Mouse (Mus musculus): Measurements from ENCODE around the gene Ankrd27. TPM values are rescaled to one million over a fixed set of nuclear protein-coding genes. Genes with fewer than 3 reads are reported as not detected.

Gene Ankrd27
- polyA plus RNA-seq, 1 experiment from 2014 or later, result 32.4 TPM

- 70% methylated on average over 5 of the region's 5 CpGs for WGBS
- no peak overlapping the region for H3K27ac ChIP-seq (ENCODE audit: low read length)
- no peak for ATAC-seq
- no peak overlapping the region for H3K9ac ChIP-seq (ENCODE audit: low read depth, low read length)
- H3K27me3 ChIP-seq (replicated peaks; ENCODE audit: control insufficient read depth, insufficient read depth, low read length), result peaks cover 24% of the 10 kb centered on the region
- H3K4me2 ChIP-seq (ENCODE audit: low read depth, low read length), result no peak overlapping the region
- H3K4me1 ChIP-seq (ENCODE audit: control insufficient read depth, insufficient read depth, low read length), result peaks cover 11% of the 10 kb centered on the region
- no peaks in the 10 kb centered on the region for H3K36me3 ChIP-seq (ENCODE audit: control insufficient read depth, insufficient read depth, low read length)
- no peak overlapping the region for H3K4me3 ChIP-seq (ENCODE audit: low read length)
- no peaks in the 10 kb centered on the region for H3K9me3 ChIP-seq (ENCODE audit: control insufficient read depth, low read length)
Measured at GRCm38 (mm10) chr7:35582719-35583118, 3.3 kb upstream of the Ankrd27 start.

DNA sequence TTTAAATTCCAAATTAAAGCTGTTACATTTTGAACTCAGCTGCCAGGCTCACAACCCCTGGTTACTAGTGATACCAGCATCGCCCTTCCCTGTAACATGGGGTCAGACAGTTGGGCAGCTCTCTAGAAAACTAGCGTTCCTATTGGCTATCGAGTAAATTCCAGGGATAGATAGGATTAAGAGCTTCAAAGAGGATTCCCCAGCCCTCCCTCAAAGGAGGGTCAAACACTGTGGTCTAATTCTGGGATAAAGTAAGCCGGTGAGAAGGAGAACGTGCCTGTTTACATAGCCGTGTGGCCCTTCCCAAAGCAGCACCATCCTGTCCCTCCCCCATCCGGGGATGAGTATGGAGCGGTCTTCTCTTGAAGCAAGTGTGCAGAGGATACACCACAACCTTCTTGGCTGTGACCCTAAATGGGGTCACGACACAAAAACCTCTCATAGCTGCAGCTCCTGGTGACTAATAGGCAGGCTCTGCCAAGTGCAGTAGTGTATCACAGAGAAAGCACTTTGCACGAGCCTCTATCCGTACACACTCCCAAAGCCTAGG is 2.5 kb upstream of the Ankrd27 start:
- Histone ChIP-seq H3K4me3 (ENCODE audit: low read length) (no peak overlapping the region), H3K4me2 (ENCODE audit: low read depth, low read length) (no peak overlapping the region), H3K27me3 (replicated peaks; ENCODE audit: control insufficient read depth, insufficient read depth, low read length) (peaks cover 24% of the 10 kb centered on the region), H3K9me3 (ENCODE audit: control insufficient read depth, low read length) (no peaks in the 10 kb centered on the region), H3K9ac (ENCODE audit: low read depth, low read length) (no peak overlapping the region), H3K27ac (ENCODE audit: low read length) (no peak overlapping the region), H3K36me3 (ENCODE audit: control insufficient read depth, insufficient read depth, low read length) (no peaks in the 10 kb centered on the region), H3K4me1 (ENCODE audit: control insufficient read depth, insufficient read depth, low read length) (peaks cover 17% of the 10 kb centered on the region)
- no peak for ATAC-seq
- 16% methylated on average over 11 of the region's 11 CpGs for WGBS

- peak overlapping the region; percentile 65 for H3K9ac ChIP-seq (ENCODE audit: low read depth, low read length)
- peak overlapping the region; percentile 76 for H3K4me3 ChIP-seq (ENCODE audit: low read length)
- peak overlapping the region; percentile 90 for H3K4me2 ChIP-seq (ENCODE audit: low read depth, low read length)
- peaks cover 17% of the 10 kb centered on the region for H3K4me1 ChIP-seq (ENCODE audit: control insufficient read depth, insufficient read depth, low read length)
- WGBS, result 6% methylated on average over 36 of the region's 36 CpGs
- no peak overlapping the region for H3K27ac ChIP-seq (ENCODE audit: low read length)
- H3K27me3 ChIP-seq (replicated peaks; ENCODE audit: control insufficient read depth, insufficient read depth, low read length), result peaks cover 24% of the 10 kb centered on the region
- H3K36me3 ChIP-seq (ENCODE audit: control insufficient read depth, insufficient read depth, low read length), result no peaks in the 10 kb centered on the region
- no peak for ATAC-seq
- no peaks in the 10 kb centered on the region for H3K9me3 ChIP-seq (ENCODE audit: control insufficient read depth, low read length)
Measured at GRCm38 (mm10) chr7:35584068-35584785, 1.8 kb upstream of the Ankrd27 start.

DNA sequence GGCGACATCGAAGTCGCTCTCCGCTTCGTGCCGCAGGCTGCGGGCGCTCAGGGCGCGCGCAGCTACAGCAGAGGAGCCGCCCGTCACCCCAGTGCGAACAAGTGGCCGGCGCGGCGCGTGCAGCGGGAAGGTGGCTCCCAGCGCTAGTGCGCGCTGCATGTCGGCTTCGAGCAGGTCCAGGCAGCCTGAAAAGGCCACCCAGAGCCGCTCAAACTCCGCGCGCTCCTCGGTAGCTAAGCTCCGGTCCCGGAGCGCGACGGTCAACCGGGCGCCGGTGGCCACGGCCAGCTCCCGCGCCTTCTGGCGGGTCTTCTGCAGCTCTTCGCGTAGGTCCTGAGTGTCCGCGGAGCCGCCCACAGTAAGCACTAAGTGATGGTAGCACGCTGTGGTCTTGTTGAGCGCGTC is 1.3 kb upstream of the Ankrd27 start:
- Histone ChIP-seq H3K36me3 (ENCODE audit: control insufficient read depth, insufficient read depth, low read length) (no peaks in the 10 kb centered on the region), H3K9me3 (ENCODE audit: control insufficient read depth, low read length) (no peaks in the 10 kb centered on the region), H3K4me1 (ENCODE audit: control insufficient read depth, insufficient read depth, low read length) (peaks cover 17% of the 10 kb centered on the region), H3K27ac (ENCODE audit: low read length) (no peak overlapping the region), H3K4me3 (ENCODE audit: low read length) (peak overlapping the region; percentile 76), H3K4me2 (ENCODE audit: low read depth, low read length) (peak overlapping the region; percentile 90), H3K27me3 (replicated peaks; ENCODE audit: control insufficient read depth, insufficient read depth, low read length) (peaks cover 24% of the 10 kb centered on the region), H3K9ac (ENCODE audit: low read depth, low read length) (peak overlapping the region; percentile 65)
- ATAC-seq, result no peak
- under 1% methylated on average over 50 of the region's 50 CpGs for WGBS

- Histone ChIP-seq H3K4me1 (ENCODE audit: control insufficient read depth, insufficient read depth, low read length) (peaks cover 17% of the 10 kb centered on the region), H3K9me3 (ENCODE audit: control insufficient read depth, low read length) (no peaks in the 10 kb centered on the region), H3K27me3 (replicated peaks; ENCODE audit: control insufficient read depth, insufficient read depth, low read length) (peaks cover 24% of the 10 kb centered on the region), H3K4me3 (ENCODE audit: low read length) (peak within 1 kb of the TSS; percentile 76), H3K9ac (ENCODE audit: low read depth, low read length) (peak within 1 kb of the TSS; percentile 81), H3K36me3 (ENCODE audit: control insufficient read depth, insufficient read depth, low read length) (no peaks in the 10 kb centered on the region), H3K27ac (ENCODE audit: low read length) (peak within 1 kb of the TSS; percentile 57), H3K4me2 (ENCODE audit: low read depth, low read length) (peak within 1 kb of the TSS; percentile 90)
- WGBS, result under 1% methylated on average over 45 of the region's 45 CpGs
- ATAC-seq, result peak; percentile 85
Measured at GRCm38 (mm10) chr7:35585191-35586054, 621 bp upstream of the Ankrd27 start, which contains the start of gene Rgs9bp. TSS of gene Rgs9bp (minus strand) at chr7:35585582.

- ATAC-seq, result no peak
- Histone ChIP-seq H3K4me3 (ENCODE audit: low read length) (peak overlapping the region; percentile 76), H3K9ac (ENCODE audit: low read depth, low read length) (peak overlapping the region; percentile 81), H3K4me1 (ENCODE audit: control insufficient read depth, insufficient read depth, low read length) (peaks cover 17% of the 10 kb centered on the region), H3K4me2 (ENCODE audit: low read depth, low read length) (peak overlapping the region; percentile 90), H3K36me3 (ENCODE audit: control insufficient read depth, insufficient read depth, low read length) (0 out of 2 replicates have a peak, but pooled peaks cover 3% of the 10 kb centered on the region), H3K9me3 (ENCODE audit: control insufficient read depth, low read length) (no peaks in the 10 kb centered on the region), H3K27me3 (replicated peaks; ENCODE audit: control insufficient read depth, insufficient read depth, low read length) (peaks cover 24% of the 10 kb centered on the region), H3K27ac (ENCODE audit: low read length) (no peak overlapping the region)
- WGBS, result 19% methylated on average over 15 of the region's 15 CpGs
Measured at GRCm38 (mm10) chr7:35586906-35587445, 932 bp downstream of the Ankrd27 start.

DNA sequence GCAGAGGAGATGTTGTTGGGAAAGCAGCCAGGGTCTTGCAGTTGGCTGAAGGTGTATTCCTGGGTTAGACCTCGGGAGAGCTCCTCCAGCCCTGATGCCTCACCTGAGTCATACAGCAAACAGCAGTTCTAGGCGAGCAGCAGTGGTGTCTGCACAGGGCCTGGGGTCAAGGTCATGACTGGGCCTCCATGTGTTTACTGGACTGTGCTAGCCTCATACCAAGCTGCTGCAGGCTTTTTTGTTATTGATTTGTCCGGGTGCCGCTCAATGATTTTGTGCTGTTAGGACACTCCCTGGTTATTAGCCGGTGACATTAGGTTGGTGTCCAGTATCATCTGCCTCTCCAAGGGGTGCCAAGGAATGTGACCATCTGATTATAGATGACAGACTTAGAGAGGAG is 1.7 kb downstream of the Ankrd27 start:
- H3K27me3 ChIP-seq (replicated peaks; ENCODE audit: control insufficient read depth, insufficient read depth, low read length), result peaks cover 20% of the 10 kb centered on the region
- H3K4me1 ChIP-seq (ENCODE audit: control insufficient read depth, insufficient read depth, low read length), result peaks cover 17% of the 10 kb centered on the region
- peaks cover 9% of the 10 kb centered on the region; the same call in 1 of the 2 replicates for H3K36me3 ChIP-seq (ENCODE audit: control insufficient read depth, insufficient read depth, low read length)
- 46% methylated on average over 5 of the region's 5 CpGs for WGBS
- no peak overlapping the region for H3K4me2 ChIP-seq (ENCODE audit: low read depth, low read length)
- H3K4me3 ChIP-seq (ENCODE audit: low read length), result no peak overlapping the region
- H3K9ac ChIP-seq (ENCODE audit: low read depth, low read length), result no peak overlapping the region
- H3K27ac ChIP-seq (ENCODE audit: low read length), result no peak overlapping the region
- ATAC-seq, result no peak
- H3K9me3 ChIP-seq (ENCODE audit: control insufficient read depth, low read length), result no peaks in the 10 kb centered on the region

GRCm38 (mm10) chr7:35588680-35589428 is 2.8 kb downstream of the Ankrd27 start:
- no peak overlapping the region for H3K4me3 ChIP-seq (ENCODE audit: low read length)
- H3K27ac ChIP-seq (ENCODE audit: low read length), result no peak overlapping the region
- H3K9me3 ChIP-seq (ENCODE audit: control insufficient read depth, low read length), result no peaks in the 10 kb centered on the region
- peaks cover 17% of the 10 kb centered on the region for H3K4me1 ChIP-seq (ENCODE audit: control insufficient read depth, insufficient read depth, low read length)
- H3K27me3 ChIP-seq (replicated peaks; ENCODE audit: control insufficient read depth, insufficient read depth, low read length), result peaks cover 11% of the 10 kb centered on the region
- no peak for ATAC-seq
- peaks cover 18% of the 10 kb centered on the region for H3K36me3 ChIP-seq (ENCODE audit: control insufficient read depth, insufficient read depth, low read length)
- WGBS, result 79% methylated on average over 9 of the region's 9 CpGs
- no peak overlapping the region for H3K9ac ChIP-seq (ENCODE audit: low read depth, low read length)
- H3K4me2 ChIP-seq (ENCODE audit: low read depth, low read length), result no peak overlapping the region
